Mouse (Mus musculus) brain, adult 10 weeks (tissue): Measurements from ENCODE around the gene Olfr420. TPM values are rescaled to one million over a fixed set of nuclear protein-coding genes. Genes with fewer than 3 reads are reported as not detected.

Source experiments
- polyA plus RNA-seq: library from polyadenylated mRNA; stranded (reverse); fragments of 350-450 nt; fragmentation: Illumina TruSeq; extraction: RNeasy Lipid Tissue Mini Kit (QIAGEN cat#74804); gene quantifications from one replicate; pipeline ENCODE4 v1.2.3, GENCODE M21; 2015; ENCODE audit warnings: low read depth, low replicate concordance

The Olfr420 gene
- not detected for polyA plus RNA-seq

GRCm38 (mm10) chr1:174155333-174155732 is at the start of gene Olfr420:
Olfr420 (plus strand) TSS chr1:174155633.

GRCm38 (mm10) chr1:174121062-174121461 is 34.4 kb upstream of the Olfr420 start, which contains the start of gene Olfr231:
Olfr231 (minus strand) TSS chr1:174121162.

GRCm38 (mm10) chr1:174131217-174131616 is 24.2 kb upstream of the Olfr420 start, which contains the start of gene Olfr424:
Olfr424 (plus strand) TSS chr1:174131517.

GRCm38 (mm10) chr1:174172605-174173004 is 17.2 kb downstream of the Olfr420 start, which contains the start of gene Spta1:
Spta1 (plus strand) TSS chr1:174172776.

Other genes with a start within 250 kb of the Olfr420 start
- not detected for gene Ifi211, start 242.6 kb upstream of the Olfr420 start, polyA plus RNA-seq
- 3.9 TPM for gene Mndal, start 213.1 kb upstream of the Olfr420 start, polyA plus RNA-seq
- gene Ifi203, start 213.0 kb upstream of the Olfr420 start, polyA plus RNA-seq, result 2.4 TPM
- not detected for gene Ifi202b, start 172.9 kb upstream of the Olfr420 start, polyA plus RNA-seq
- not detected for gene Ifi205, start 123.8 kb upstream of the Olfr420 start, polyA plus RNA-seq
- gene Olfr433, start 114.9 kb upstream of the Olfr420 start, polyA plus RNA-seq, result not detected
- gene Olfr432, start 106.4 kb upstream of the Olfr420 start, polyA plus RNA-seq, result not detected
- not detected for gene Olfr430, start 89.0 kb upstream of the Olfr420 start, polyA plus RNA-seq
- gene Olfr429, start 71.3 kb upstream of the Olfr420 start, polyA plus RNA-seq, result not detected
- gene Olfr427, start 58.7 kb upstream of the Olfr420 start, polyA plus RNA-seq, result not detected
- not detected for gene Olfr231, start 34.5 kb upstream of the Olfr420 start, polyA plus RNA-seq
- not detected for gene Olfr424, start 24.1 kb upstream of the Olfr420 start, polyA plus RNA-seq
- gene Spta1, start 17.1 kb downstream of the Olfr420 start, polyA plus RNA-seq, result not detected
- gene Olfr419, start 96.4 kb downstream of the Olfr420 start, polyA plus RNA-seq, result not detected
- not detected for gene Mptx1, start 174.9 kb downstream of the Olfr420 start, polyA plus RNA-seq
- not detected for gene Olfr417, start 209.5 kb downstream of the Olfr420 start, polyA plus RNA-seq
- not detected for gene Olfr248, start 235.4 kb downstream of the Olfr420 start, polyA plus RNA-seq